Mouse (Mus musculus) layer of hippocampus, postnatal 36 days (tissue): ENCODE measurements at regions not wholly inside any gene's neighbourhood (a gene's known extent, or its start where the extent isn't known, plus 50 kb on each side); places are given as distances from the start of the nearest gene placed in this dataset.

Experiments
- DNase-seq, 2 experiments: peaks; one replicate each; pipeline ENCODE4 v3.0.0; 2022

GRCm38 (mm10) chr11:109088488-109089252, 55.5 kb downstream of the E030025P04Rik start:
- no peak for DNase-seq

- DNase-seq: no peak
Observed at GRCm38 (mm10) chr11:109081957-109082356, 62.2 kb downstream of the E030025P04Rik start.

GRCm38 (mm10) chr11:109081454-109081853, 62.7 kb downstream of the E030025P04Rik start:
- DNase-seq: no peak

GRCm38 (mm10) chr11:109080847-109081415, 63.2 kb downstream of the E030025P04Rik start:
- DNase-seq: no peak

GRCm38 (mm10) chr11:109079466-109079865, 64.7 kb downstream of the E030025P04Rik start:
- peak in 1 of 2 experiments; percentile 19 for DNase-seq

- DNase-seq: no peak
Observed at GRCm38 (mm10) chr11:109076587-109077417, 67.4 kb downstream of the E030025P04Rik start.

- no peak for DNase-seq
Observed at GRCm38 (mm10) chr11:109071340-109071739, 72.8 kb downstream of the E030025P04Rik start.

- DNase-seq: no peak
Observed at GRCm38 (mm10) chr11:109070412-109070811, 73.8 kb downstream of the E030025P04Rik start.

GRCm38 (mm10) chr11:109069326-109069709, 74.9 kb downstream of the E030025P04Rik start:
- no peak for DNase-seq

GRCm38 (mm10) chr11:109068371-109069325, 75.5 kb downstream of the E030025P04Rik start:
- peak in 1 of 2 experiments; percentile 12 for DNase-seq

- no peak for DNase-seq
Observed at GRCm38 (mm10) chr11:109067733-109068132, 76.4 kb downstream of the E030025P04Rik start.

GRCm38 (mm10) chr11:109061971-109062370, 82.2 kb downstream of the E030025P04Rik start:
- DNase-seq: no peak

- DNase-seq: no peak
Observed at GRCm38 (mm10) chr11:109060527-109060908, 83.7 kb downstream of the E030025P04Rik start.

GRCm38 (mm10) chr11:109059863-109060526, 84.2 kb downstream of the E030025P04Rik start:
- no peak for DNase-seq

GRCm38 (mm10) chr11:109058021-109058420, 86.1 kb downstream of the E030025P04Rik start:
- no peak for DNase-seq

- DNase-seq: no peak
Observed at GRCm38 (mm10) chr11:109048257-109049101, 95.7 kb downstream of the E030025P04Rik start.

GRCm38 (mm10) chr11:109047483-109048110, 96.6 kb downstream of the E030025P04Rik start:
- no peak for DNase-seq

- DNase-seq: no peak
Observed at GRCm38 (mm10) chr11:109046446-109046845, 97.7 kb downstream of the E030025P04Rik start.

GRCm38 (mm10) chr11:109040519-109040916, 103.7 kb downstream of the E030025P04Rik start:
- no peak for DNase-seq
